Mouse (Mus musculus) liver, embryonic 11.5 days (tissue): ENCODE results near the gene Prap1. TPM values are rescaled to one million over a fixed set of nuclear protein-coding genes. Genes with fewer than 3 reads are reported as not detected.

ENCODE experiments used
- ATAC-seq: fragments of 200-750 bp; cut with Nextera tagmentation; replicated peaks from 2 replicates; pipeline ENCODE4 v1.8.0; 2017; ENCODE audit warnings: moderate number of reproducible peaks, mild to moderate bottlenecking, moderate TSS enrichment, moderate library complexity; ENCODE audit not compliant: low FRiP score
- DNase-seq: peaks from one replicate; pipeline ENCODE4 v3.0.0-alpha.2; 2017; ENCODE audit warnings: low spot score
- H3K27ac ChIP-seq: fragments of 300-500 bp; sonication (generic); 2 replicates; pipeline ENCODE4 v1.5.1; 2014; ENCODE audit warnings: mild to moderate bottlenecking, low read depth, low read length, control low read depth
- H3K27me3 ChIP-seq: fragments of 300-500 bp; sonication (generic); replicated peaks from 2 replicates; pipeline ENCODE4 v1.6.1; 2014; ENCODE audit warnings: low read length, mixed read lengths; ENCODE audit not compliant: control insufficient read depth, insufficient read depth
- H3K36me3 ChIP-seq: fragments of 300-500 bp; sonication (generic); 2 replicates; pipeline ENCODE4 v1.6.1; 2014; ENCODE audit warnings: mild to moderate bottlenecking, low read length, moderate library complexity, mixed read lengths; ENCODE audit not compliant: control insufficient read depth, insufficient read depth
- H3K4me1 ChIP-seq: fragments of 300-500 bp; sonication (generic); replicated peaks from 2 replicates; pipeline ENCODE4 v1.6.1; 2014; ENCODE audit warnings: low read length, mixed read lengths; ENCODE audit not compliant: control insufficient read depth, insufficient read depth
- H3K4me2 ChIP-seq: fragments of 300-500 bp; sonication (generic); 2 replicates; pipeline ENCODE4 v1.6.1; 2014; ENCODE audit warnings: mild to moderate bottlenecking, control low read depth, moderate library complexity
- H3K4me3 ChIP-seq: fragments of 300-500 bp; sonication (generic); 2 replicates; pipeline ENCODE4 v1.5.1; 2014; ENCODE audit warnings: low read depth, low read length, control low read depth
- H3K9ac ChIP-seq: fragments of 300-500 bp; sonication (generic); 2 replicates; pipeline ENCODE4 v1.6.1; 2014; ENCODE audit warnings: low read depth, low read length, control low read depth
- H3K9me3 ChIP-seq: fragments of 300-500 bp; sonication (generic); 2 replicates; pipeline ENCODE4 v1.6.1; 2016; ENCODE audit warnings: low read length, inconsistent platforms, mixed read lengths; ENCODE audit not compliant: control insufficient read depth
- WGBS: fragments of 180-500 bp; shearing (Covaris S2); extraction: QIAGEN DNeasy Blood & Tissue Kit; methylation state at CpG from one replicate; pipeline ENCODE4 v1.1.7; 2014; 5-methylcytosine and 5-hydroxymethylcytosine counted together
- polyA plus RNA-seq: library from polyadenylated mRNA; unstranded; fragments of >200 nt; fragmentation: Nextera tagmentation; extraction: Ambion mirVana; gene quantifications from 2 replicates; pipeline ENCODE4 v1.2.1, GENCODE M21; 2014

Prap1 gene
- polyA plus RNA-seq, 1 experiment from 2014 or later, result not detected

- 9% methylated on average over 5 of the region's 5 CpGs for WGBS
- Histone ChIP-seq H3K36me3 (no peaks in the 10 kb centered on the region), H3K9ac (no peak overlapping the region), H3K4me3 (no peak overlapping the region), H3K27ac (no peak overlapping the region), H3K9me3 (no peaks in the 10 kb centered on the region), H3K4me1 (0 out of 2 replicates have a peak, but pooled peaks cover 3% of the 10 kb centered on the region), H3K27me3 (peaks cover 39% of the 10 kb centered on the region), H3K4me2 (no peak overlapping the region)
- ATAC-seq (no peak; the same call in 1 of the 2 replicates), DNase-seq (no peak)
Observed at GRCm38 (mm10) chr7:140078711-140079110, 14.5 kb upstream of the Prap1 start.

DNA sequence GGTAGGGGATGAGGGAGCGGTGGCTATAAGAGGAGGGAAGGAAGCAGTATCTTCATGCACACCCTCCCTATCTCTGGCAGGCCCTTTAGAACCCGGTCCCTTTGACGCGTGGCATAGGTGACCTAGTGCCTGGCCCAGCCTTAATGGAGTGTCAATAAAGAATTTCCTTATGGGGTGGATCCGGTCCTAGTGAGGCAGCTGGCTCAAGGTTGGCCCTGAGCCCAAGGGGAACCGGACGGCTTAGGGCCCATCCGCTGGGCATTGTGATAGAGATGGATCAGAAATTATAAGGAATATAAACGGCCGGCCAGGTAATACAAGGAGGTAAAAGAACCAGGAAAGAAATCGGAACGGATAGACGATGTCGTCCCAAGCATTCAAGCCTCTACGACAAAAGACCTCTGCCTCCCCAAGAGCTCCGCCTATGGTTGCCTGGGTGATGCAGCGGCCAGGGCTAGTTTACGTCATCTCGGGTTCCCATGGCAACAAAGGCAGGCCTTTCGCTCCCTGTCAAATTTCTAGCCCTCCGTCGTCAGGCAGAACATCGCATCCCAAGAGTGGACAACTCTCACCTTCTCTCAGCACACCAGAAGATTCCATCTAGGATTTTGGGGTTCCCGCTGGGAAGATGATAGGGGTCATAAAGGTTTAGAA lies 12.6 kb upstream of the Prap1 start:
- H3K9me3 ChIP-seq, result no peaks in the 10 kb centered on the region
- no peak overlapping the region for H3K9ac ChIP-seq
- WGBS, result 7% methylated on average over 24 of the region's 24 CpGs
- H3K27ac ChIP-seq, result no peak overlapping the region
- peaks cover 39% of the 10 kb centered on the region for H3K27me3 ChIP-seq
- H3K36me3 ChIP-seq, result no peaks in the 10 kb centered on the region
- DNase-seq, result no peak
- no peak overlapping the region for H3K4me3 ChIP-seq
- no peak overlapping the region for H3K4me2 ChIP-seq
- 0 out of 2 replicates have a peak, but pooled peaks cover 3% of the 10 kb centered on the region for H3K4me1 ChIP-seq
- ATAC-seq, result peak; percentile 41

GRCm38 (mm10) chr7:140081408-140082241 lies 11.6 kb upstream of the Prap1 start:
- H3K36me3 ChIP-seq, result no peaks in the 10 kb centered on the region
- no peak overlapping the region for H3K4me2 ChIP-seq
- H3K9me3 ChIP-seq, result no peaks in the 10 kb centered on the region
- 0 out of 2 replicates have a peak, but pooled peaks cover 3% of the 10 kb centered on the region for H3K4me1 ChIP-seq
- ATAC-seq (no peak), DNase-seq (no peak)
- 27% methylated on average over 20 of the region's 20 CpGs for WGBS
- H3K27ac ChIP-seq, result no peak overlapping the region
- H3K4me3 ChIP-seq, result no peak overlapping the region
- H3K27me3 ChIP-seq, result peaks cover 39% of the 10 kb centered on the region
- H3K9ac ChIP-seq, result no peak overlapping the region

- ATAC-seq (0 out of 2 replicates have a peak, but pooled peaks have one; percentile 28), DNase-seq (no peak)
- Histone ChIP-seq H3K9ac (no peak within 1 kb of the TSS), H3K36me3 (no peaks in the 10 kb centered on the region), H3K27ac (no peak within 1 kb of the TSS), H3K9me3 (no peaks in the 10 kb centered on the region), H3K4me2 (no peak within 1 kb of the TSS), H3K4me3 (no peak within 1 kb of the TSS), H3K27me3 (peaks cover 39% of the 10 kb centered on the region), H3K4me1 (0 out of 2 replicates have a peak, but pooled peaks cover 3% of the 10 kb centered on the region)
- WGBS, result 8% methylated on average over 18 of the region's 18 CpGs
Observed at GRCm38 (mm10) chr7:140082242-140082678, 10.9 kb upstream of the Prap1 start, which contains the start of gene Caly. TSS of gene Caly (minus strand) at chr7:140082548.

GRCm38 (mm10) chr7:140090601-140091000 lies 2.6 kb upstream of the Prap1 start:
- no peak overlapping the region for H3K9ac ChIP-seq
- 78% methylated on average over 10 of the region's 10 CpGs for WGBS
- H3K36me3 ChIP-seq, result no peaks in the 10 kb centered on the region
- no peak overlapping the region for H3K27ac ChIP-seq
- ATAC-seq (no peak), DNase-seq (no peak)
- no peaks in the 10 kb centered on the region for H3K27me3 ChIP-seq
- H3K4me3 ChIP-seq, result no peak overlapping the region
- no peaks in the 10 kb centered on the region for H3K9me3 ChIP-seq
- H3K4me2 ChIP-seq, result no peak overlapping the region
- H3K4me1 ChIP-seq, result no peaks in the 10 kb centered on the region

DNA sequence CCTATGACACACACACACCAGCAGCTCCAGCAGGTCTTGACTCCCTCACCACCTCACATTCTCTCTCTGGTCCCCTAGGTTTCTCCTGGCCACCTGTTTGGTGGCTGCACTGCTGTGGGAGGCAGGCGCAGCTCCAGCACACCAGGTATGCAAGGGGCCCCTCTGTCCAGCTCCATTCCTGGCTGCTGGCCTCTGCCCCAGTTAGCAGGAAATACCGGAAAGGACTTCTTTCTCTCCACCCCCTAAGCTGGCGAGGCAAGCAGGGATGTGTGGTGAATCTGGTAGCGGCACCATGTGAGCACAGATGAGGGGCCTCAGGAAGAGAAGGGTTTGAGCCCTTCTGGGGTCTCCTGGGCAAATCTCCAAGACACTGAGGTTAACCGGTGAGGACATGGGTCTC lies 1.8 kb downstream of the Prap1 start:
- H3K4me1 ChIP-seq, result no peaks in the 10 kb centered on the region
- H3K4me2 ChIP-seq, result no peak overlapping the region
- DNase-seq, result no peak
- H3K27ac ChIP-seq, result no peak overlapping the region
- H3K9ac ChIP-seq, result no peak overlapping the region
- WGBS, result 59% methylated on average over 5 of the region's 5 CpGs
- H3K9me3 ChIP-seq, result no peaks in the 10 kb centered on the region
- H3K4me3 ChIP-seq, result no peak overlapping the region
- 0 out of 2 replicates have a peak, but pooled peaks have one; percentile 11 for ATAC-seq
- no peaks in the 10 kb centered on the region for H3K36me3 ChIP-seq
- no peaks in the 10 kb centered on the region for H3K27me3 ChIP-seq

- no peaks in the 10 kb centered on the region for H3K36me3 ChIP-seq
- ATAC-seq, result no peak
- H3K4me1 ChIP-seq, result no peaks in the 10 kb centered on the region
- no peak for DNase-seq
- no peaks in the 10 kb centered on the region for H3K9me3 ChIP-seq
- H3K9ac ChIP-seq, result no peak overlapping the region
- no peak overlapping the region for H3K4me2 ChIP-seq
- H3K27me3 ChIP-seq, result no peaks in the 10 kb centered on the region
- no peak overlapping the region for H3K27ac ChIP-seq
- WGBS, result 54% methylated on average over 1 of the region's 1 CpGs
- no peak overlapping the region for H3K4me3 ChIP-seq
Observed at GRCm38 (mm10) chr7:140095556-140095955, 2.4 kb downstream of the Prap1 start.

- Histone ChIP-seq H3K27ac (no peak overlapping the region), H3K4me1 (no peaks in the 10 kb centered on the region), H3K9me3 (no peaks in the 10 kb centered on the region), H3K4me3 (no peak overlapping the region), H3K4me2 (no peak overlapping the region), H3K36me3 (no peaks in the 10 kb centered on the region), H3K27me3 (no peaks in the 10 kb centered on the region), H3K9ac (no peak overlapping the region)
- ATAC-seq, result no peak
- DNase-seq, result no peak
Observed at GRCm38 (mm10) chr7:140096055-140096454, 2.9 kb downstream of the Prap1 start.
